Mouse (Mus musculus): ENCODE results near the gene Crygd.

Gene Crygd

GRCm38 (mm10) chr1:65043433-65043832 lies 19.8 kb downstream of the Crygd start:
- DNase-seq (ENCODE audit: low spot score in 2 of 2): no peak

- no peak for DNase-seq (ENCODE audit: low spot score in 2 of 2)
These were observed 21.4 kb downstream of the Crygd start for GRCm38 (mm10) chr1:65041837-65042236.

GRCm38 (mm10) chr1:65040806-65041205 lies 22.4 kb downstream of the Crygd start:
- DNase-seq (ENCODE audit: low spot score in 2 of 2): no peak

GRCm38 (mm10) chr1:65039679-65040078 lies 23.6 kb downstream of the Crygd start:
- DNase-seq (ENCODE audit: low spot score in 2 of 2): no peak

GRCm38 (mm10) chr1:65037542-65037941 lies 25.7 kb downstream of the Crygd start:
- DNase-seq (ENCODE audit: low spot score in 2 of 2): no peak

- no peak for DNase-seq (ENCODE audit: low spot score in 2 of 2)
These were observed 27.7 kb downstream of the Crygd start for GRCm38 (mm10) chr1:65035513-65035912.

- no peak for DNase-seq (ENCODE audit: low spot score in 2 of 2)
These were observed 30.6 kb downstream of the Crygd start, which contains the start of gene Akr1cl for GRCm38 (mm10) chr1:65032641-65033040. Gene Akr1cl (minus strand): TSS chr1:65032759.

GRCm38 (mm10) chr1:65028206-65028605 lies 35.0 kb downstream of the Crygd start:
- DNase-seq (ENCODE audit: low spot score in 2 of 2): no peak

GRCm38 (mm10) chr1:65012726-65013125 lies 50.5 kb downstream of the Crygd start:
- no peak for DNase-seq (ENCODE audit: low spot score in 2 of 2)

Data from spleen, postnatal 14 days (tissue).